ENCODE assay signal across 20 mouse cellular contexts in genomic region chr15:10750339-10750738, GRCm38 (mm10). TPM values are rescaled to one million over a fixed set of nuclear protein-coding genes. Genes with fewer than 3 reads are reported as not detected.
DNase-seq lines count a peak whose midpoint lies in the region; TF ChIP-seq lines count a peak whose summit lies in the region.
"Had no signal": no experiment of that assay in that cellular context is flagged by ENCODE, and none has a peak within 500 bp of the region (broad histone marks: within the 10 kb centered on the region; RNA-seq: fewer than 3 reads in every experiment).

No protein-coding gene starts in this region.

- no peak overlapping the region for H3ac ChIP-seq in myocyte (ENCODE audit: control insufficient read depth, insufficient read length)

- no peak for TF ChIP-seq POLR2A in myocyte (IDR thresholded peaks at IDR 0.05; ENCODE audit: insufficient read length, low read depth)

- H3K79me2 ChIP-seq in myocyte (ENCODE audit: control insufficient read depth, insufficient read depth) = no peaks in the 10 kb centered on the region

- H3K27me3 ChIP-seq in myocyte (ENCODE audit: control insufficient read depth, insufficient read depth, insufficient read length) = no peaks in the 10 kb centered on the region
- H3K27me3 ChIP-seq: CH12.LX; embryonic facial prominence, embryonic 13.5 days; forebrain, embryonic 13.5 days; hindbrain, embryonic 12.5 days; Patski had no signal

- no peak overlapping the region for H3K4me3 ChIP-seq in myocyte
- H3K4me3 ChIP-seq: embryonic facial prominence, embryonic 13.5 days; forebrain, embryonic 13.5 days; heart, embryonic 12.5 days; hindbrain, embryonic 12.5 days had no signal

- DNase-seq in frontal cortex, adult 2 months (ENCODE audit: extremely low spot score in 1 of 2, low spot score in 1 of 2) = peak; percentile 48 to 67
- DNase-seq in frontal cortex, postnatal 10 days (ENCODE audit: low spot score in 2 of 2) = no peak
- peak; percentile 13 to 22 for DNase-seq in left cerebral cortex, postnatal 14 days (ENCODE audit: low spot score in 2 of 2)
- DNase-seq in left cerebral cortex, postnatal 4 days = no peak
- peak; percentile 90 for DNase-seq in brain, adult 2 months (ENCODE audit: low read depth, low spot score)
- DNase-seq in urinary bladder, postnatal 4 days (ENCODE audit: low spot score in 2 of 2) = no peak
- no peak for DNase-seq in testis, postnatal 10 days (ENCODE audit: low spot score)
- DNase-seq: adrenal gland, postnatal 14 days; cerebellum, adult 18-20 months; cerebellum, adult 9-11 months; cerebellum, postnatal 36 days; forebrain, postnatal 0 days; gastrocnemius, postnatal 14 days had no signal

- H3K36me3 ChIP-seq in myocyte (ENCODE audit: control insufficient read depth, insufficient read depth) = no peaks in the 10 kb centered on the region
- H3K36me3 ChIP-seq: embryonic facial prominence, embryonic 13.5 days; heart, embryonic 12.5 days; hindbrain, embryonic 12.5 days had no signal

- intact Hi-C loops in left cerebral cortex, postnatal 14 days (cut with DNase I) = no loop called here
- intact Hi-C loops in left cerebral cortex, postnatal 4 days (cut with DNase I) = no loop called here

- H3K4me2 ChIP-seq in myocyte (ENCODE audit: low read depth) = peak overlapping the region; percentile 20
- H3K4me2 ChIP-seq: embryonic facial prominence, embryonic 13.5 days; forebrain, embryonic 13.5 days; heart, embryonic 12.5 days; hindbrain, embryonic 12.5 days had no signal

TF ChIP-seq in myocyte, 11 proteins besides CTCF, POLR2A, EP300 and RAD21:
- no peak for TF ChIP-seq REST (IDR thresholded peaks at IDR 0.05; ENCODE audit: insufficient read depth, insufficient read length)
- no peak for TF ChIP-seq MYOD1 (IDR thresholded peaks at IDR 0.05; ENCODE audit: control insufficient read depth in 1 of 3, insufficient read length in 2 of 3, low read depth in 2 of 3)
- no peak for TF ChIP-seq E2F4 (IDR thresholded peaks at IDR 0.05; ENCODE audit: insufficient read depth)
- TF ChIP-seq TCF3 (IDR thresholded peaks at IDR 0.05; ENCODE audit: insufficient read length, low read depth) = no peak
- TF ChIP-seq MAX (IDR thresholded peaks at IDR 0.05; ENCODE audit: low read depth) = no peak
- no peak for TF ChIP-seq TCF12 (IDR thresholded peaks at IDR 0.05; ENCODE audit: insufficient read depth, poor library complexity, severe bottlenecking)
- no peak for TF ChIP-seq SRF (IDR thresholded peaks at IDR 0.05; ENCODE audit: control insufficient read depth, insufficient read length, low read depth)
- TF ChIP-seq CEBPB (IDR thresholded peaks at IDR 0.05; ENCODE audit: insufficient read depth, poor library complexity, severe bottlenecking) = no peak
- no peak for TF ChIP-seq USF1 (IDR thresholded peaks at IDR 0.05; ENCODE audit: low read depth)
- no peak for TF ChIP-seq POLR2AphosphoS2 (IDR thresholded peaks at IDR 0.05; ENCODE audit: insufficient read length, low read depth)
- no peak for TF ChIP-seq MYOG (IDR thresholded peaks at IDR 0.05; ENCODE audit: control insufficient read depth in 1 of 3, insufficient read depth in 1 of 3, insufficient read length in 2 of 3, low read depth in 2 of 3)

RNA-seq across cellular contexts. Expression of gene Rai14, which starts 35.9 kb away (rescaled TPM):
- polyA plus RNA-seq in frontal cortex, adult 2 months (2012; rRNA removed) = 10.2 and 10.4 TPM in 2 replicates
- total RNA-seq in left cerebral cortex, postnatal 14 days (2021) = 10 to 100 TPM; 10.4 to 11.4 TPM
- 10 to 100 TPM; 16.6 to 19.4 TPM for total RNA-seq in left cerebral cortex, postnatal 4 days (2021)
- polyA plus RNA-seq in myocyte (2012; fragmentation: generic; extraction: Trizol) = 27.4 TPM

Comparison
In these comparisons a context has a peak if more than half of its experiments do, and no peak if none do; other contexts are left out.
1. DNase-seq: peak in frontal cortex, adult 2 months (2 of 2), left cerebral cortex, postnatal 14 days (2 of 2) and brain, adult 2 months (single experiment); none in frontal cortex, postnatal 10 days (0 of 2), left cerebral cortex, postnatal 4 days (single experiment), urinary bladder, postnatal 4 days (0 of 2) and testis, postnatal 10 days (single experiment).